Mouse (Mus musculus) MEL (cell line): Measurements from ENCODE around the gene 1700093K21Rik. TPM values are rescaled to one million over a fixed set of nuclear protein-coding genes. Genes with fewer than 3 reads are reported as not detected.
"Not testable (repeated sequence)": the region's sequence is repeated elsewhere in the genome, so short reads cannot be mapped to it uniquely, and the experiment has no call there.

Source experiments
- DNase-seq: peaks from one replicate; pipeline ENCODE4 v3.0.0; 2011; ENCODE audit warnings: low read depth, low spot score
- H3K27ac ChIP-seq: 2 replicates; pipeline ENCODE4 v1.5.1; 2012; ENCODE audit warnings: low read depth, mild to moderate bottlenecking, control low read depth, low read length, moderate library complexity; ENCODE audit not compliant: control insufficient read depth
- H3K27me3 ChIP-seq, 2 experiments: fragments of 150-350 bp in 1 of 2; sonication (generic) in 1 of 2; 2 replicates each; pipeline ENCODE4 v1.6.1; 2012; ENCODE audit warnings: low read length in 2 of 2, mild to moderate bottlenecking in 2 of 2, improper control_type of control experiment in 1 of 2, moderate library complexity in 1 of 2; ENCODE audit not compliant: insufficient read depth in 2 of 2, control insufficient read depth in 1 of 2
- H3K36me3 ChIP-seq, 2 experiments: 2 replicates each; pipeline ENCODE4 v1.6.1; 2012 to 2014; ENCODE audit warnings: low read length in 2 of 2, improper control_type of control experiment in 1 of 2, inconsistent platforms in 1 of 2, mild to moderate bottlenecking in 1 of 2; ENCODE audit not compliant: insufficient read depth in 2 of 2, control insufficient read depth in 1 of 2
- H3K4me1 ChIP-seq, 2 experiments: fragments of 150-350 bp in 1 of 2; sonication (generic) in 1 of 2; 2 replicates each; pipeline ENCODE4 v1.6.1; 2012; ENCODE audit warnings: low read length in 2 of 2, improper control_type of control experiment in 1 of 2, mild to moderate bottlenecking in 1 of 2; ENCODE audit not compliant: insufficient read depth in 2 of 2, control insufficient read depth in 1 of 2
- H3K4me3 ChIP-seq, 2 experiments: fragments of 150-350 bp in 1 of 2; sonication (generic) in 1 of 2; 2 replicates each; pipeline ENCODE4 v1.5.1; 2012; ENCODE audit warnings: low read depth in 2 of 2, low read length in 2 of 2, mild to moderate bottlenecking in 2 of 2, moderate library complexity in 2 of 2, control low read depth in 1 of 2, improper control_type of control experiment in 1 of 2; ENCODE audit not compliant: control insufficient read depth in 1 of 2, insufficient read depth in 1 of 2
- H3K79me2 ChIP-seq: 2 replicates; pipeline ENCODE4 v1.6.1; 2012; ENCODE audit warnings: mild to moderate bottlenecking, low read length, moderate library complexity; ENCODE audit not compliant: control insufficient read depth, poor library complexity, insufficient read depth
- H3K9ac ChIP-seq: 2 replicates; pipeline ENCODE4 v1.6.1; 2012; ENCODE audit warnings: low read depth, mild to moderate bottlenecking, control low read depth, low read length, moderate library complexity; ENCODE audit not compliant: control insufficient read depth, poor library complexity, severe bottlenecking
- H3K9me3 ChIP-seq: fragments of 150-350 bp; sonication (generic); replicated peaks from 2 replicates; pipeline ENCODE4 v1.6.1; 2012; ENCODE audit warnings: mild to moderate bottlenecking, low read length, improper control_type of control experiment, moderate library complexity; ENCODE audit not compliant: insufficient read depth
- BHLHE40 ChIP-seq: IDR thresholded peaks from 2 replicates; pipeline ENCODE4 v1.6.1; 2012; ENCODE audit warnings: low read depth, mild to moderate bottlenecking, inconsistent platforms, low read length, improper control_type of control experiment, borderline replicate concordance
- CHD1 ChIP-seq: IDR thresholded peaks from 2 replicates; pipeline ENCODE4 v1.6.1; 2012; ENCODE audit warnings: low read depth, mild to moderate bottlenecking, inconsistent platforms, low read length, improper control_type of control experiment
- CHD2 ChIP-seq: IDR thresholded peaks from 2 replicates; pipeline ENCODE4 v1.6.1; 2011; ENCODE audit warnings: low read length, improper control_type of control experiment
- E2F4 ChIP-seq: IDR thresholded peaks from 2 replicates; pipeline ENCODE4 v1.6.1; 2011; ENCODE audit warnings: low read depth, low read length, improper control_type of control experiment, borderline replicate concordance
- EP300 ChIP-seq, 2 experiments: IDR thresholded peaks; 2 replicates each; pipeline ENCODE4 v1.6.1; 2011; ENCODE audit warnings: improper control_type of control experiment in 2 of 2, low read length in 2 of 2, low read depth in 1 of 2, mild to moderate bottlenecking in 1 of 2
- GABPA ChIP-seq: IDR thresholded peaks from 2 replicates; pipeline ENCODE4 v1.6.1; 2012; ENCODE audit warnings: low read depth, mild to moderate bottlenecking, inconsistent platforms, low read length, improper control_type of control experiment, moderate library complexity
- HCFC1 ChIP-seq: IDR thresholded peaks from 2 replicates; pipeline ENCODE4 v1.6.1; 2012; ENCODE audit warnings: low read depth, mild to moderate bottlenecking, inconsistent platforms, low read length, improper control_type of control experiment, moderate library complexity
- JUND ChIP-seq: IDR thresholded peaks from 2 replicates; pipeline ENCODE4 v1.6.1; 2011; ENCODE audit warnings: low read depth, mild to moderate bottlenecking, improper control_type of control experiment, low read length
- KAT2A ChIP-seq: conservative IDR thresholded peaks from 2 replicates; pipeline ENCODE4 v1.6.1; 2012; ENCODE audit warnings: low read depth, low read length, improper control_type of control experiment, inconsistent platforms
- MEF2A ChIP-seq: IDR thresholded peaks from 2 replicates; pipeline ENCODE4 v1.6.1; 2014; ENCODE audit warnings: low read depth, mild to moderate bottlenecking, inconsistent platforms, low read length, improper control_type of control experiment; ENCODE audit not compliant: poor library complexity, insufficient replicate concordance, severe bottlenecking; ENCODE audit errors: extremely low read depth
- MXI1 ChIP-seq: IDR thresholded peaks from 2 replicates; pipeline ENCODE4 v1.6.1; 2011; ENCODE audit warnings: mild to moderate bottlenecking, low read depth, low read length, improper control_type of control experiment
- MYC ChIP-seq: IDR thresholded peaks from 2 replicates; pipeline ENCODE4 v1.6.1; 2011; ENCODE audit warnings: low read depth, mild to moderate bottlenecking, low read length, improper control_type of control experiment, moderate library complexity
- NELFE ChIP-seq: IDR thresholded peaks from 2 replicates; pipeline ENCODE4 v1.6.1; 2011; ENCODE audit warnings: low read depth, low read length, improper control_type of control experiment
- RAD21 ChIP-seq: IDR thresholded peaks from 2 replicates; pipeline ENCODE4 v1.6.1; 2011; ENCODE audit warnings: mild to moderate bottlenecking, low read depth, low read length, improper control_type of control experiment
- UBTF ChIP-seq: IDR thresholded peaks from 2 replicates; pipeline ENCODE4 v1.6.1; 2012; ENCODE audit warnings: low read depth, mild to moderate bottlenecking, inconsistent platforms, low read length, improper control_type of control experiment, moderate library complexity, borderline replicate concordance; ENCODE audit not compliant: insufficient read depth
- USF1 ChIP-seq: IDR thresholded peaks from 2 replicates; pipeline ENCODE4 v1.6.1; 2014; ENCODE audit warnings: low read depth, mild to moderate bottlenecking, inconsistent platforms, low read length, improper control_type of control experiment, moderate library complexity
- ZC3H11A ChIP-seq: IDR thresholded peaks from 2 replicates; pipeline ENCODE4 v1.6.1; 2012; ENCODE audit warnings: low read depth, mild to moderate bottlenecking, inconsistent platforms, low read length, improper control_type of control experiment
- ZKSCAN1 ChIP-seq: IDR thresholded peaks from 2 replicates; pipeline ENCODE4 v1.6.1; 2012; ENCODE audit warnings: low read depth, mild to moderate bottlenecking, inconsistent platforms, low read length, improper control_type of control experiment, moderate library complexity
- ZMIZ1 ChIP-seq: IDR thresholded peaks from 2 replicates; pipeline ENCODE4 v1.6.1; 2012; ENCODE audit warnings: low read depth, mild to moderate bottlenecking, inconsistent platforms, low read length, improper control_type of control experiment, moderate library complexity
- polyA plus RNA-seq, 2 experiments: library from polyadenylated mRNA; stranded (reverse) in 1 of 2; unstranded in 1 of 2; fragments of >175 nt in 1 of 2; fragments of >200 nt in 1 of 2; gene quantifications; 2 replicates each; pipeline versions ENCODE4 v1.2.1 to v1.2.4; 2012; ENCODE audit warnings: low replicate concordance in 2 of 2, low read depth in 1 of 2; ENCODE audit not compliant: insufficient read length in 2 of 2, insufficient read depth in 1 of 2, missing spikeins in 1 of 2
- total RNA-seq: library from RNA; depleted of rRNA; stranded (reverse); fragments of 300-350 nt; gene quantifications from 2 replicates; pipeline ENCODE4 v1.2.3, GENCODE M21; 2012

The 1700093K21Rik gene
- total and polyA plus RNA-seq, 3 experiments, result not detected

DNA sequence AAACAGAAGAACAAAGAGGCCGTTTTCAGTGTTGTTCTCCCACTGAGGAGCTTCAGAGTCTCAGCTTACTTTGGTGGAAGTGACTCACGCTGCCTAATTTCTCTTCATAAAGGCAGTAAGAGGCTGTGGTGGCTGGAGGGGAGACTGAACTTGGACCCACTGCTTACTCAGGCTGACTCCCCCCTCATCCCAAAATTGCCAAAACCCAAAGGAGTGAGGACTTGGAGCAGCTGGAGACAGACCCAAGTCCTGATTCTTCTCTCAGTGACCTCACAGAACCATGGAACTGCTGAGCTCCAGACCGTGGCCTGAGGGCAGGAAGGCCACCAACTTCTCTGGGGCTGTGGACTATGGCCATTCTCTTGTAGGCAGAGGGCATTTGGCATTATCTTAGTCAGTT is 2.0 kb downstream of the 1700093K21Rik start (continued):
- TF ChIP-seq CHD1, result no peak
- TF ChIP-seq MYC, result no peak
- TF ChIP-seq, all 39 proteins: peak for 0

DNA sequence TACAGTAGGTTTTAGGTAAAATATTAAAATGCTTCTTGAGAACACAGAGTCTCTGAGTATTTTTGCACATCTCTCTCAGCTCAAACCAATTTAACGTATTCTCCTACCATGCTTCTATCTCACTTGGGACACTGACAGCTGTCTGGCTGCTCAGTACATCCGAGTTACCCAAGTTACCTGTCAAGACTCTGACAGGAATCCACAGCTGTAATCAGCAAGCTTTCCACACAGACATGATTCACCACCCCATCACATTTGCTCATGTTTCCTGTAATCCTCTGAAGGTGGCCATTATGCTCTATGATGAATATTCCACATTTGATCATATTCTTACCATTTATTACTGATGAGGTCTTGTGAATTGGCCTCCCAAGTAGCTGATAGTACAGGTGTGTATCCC is 5.6 kb downstream of the 1700093K21Rik start:
- no peaks in the 10 kb centered on the region for H3K27me3 ChIP-seq
- no peaks in the 10 kb centered on the region for H3K9me3 ChIP-seq
- no peaks in the 10 kb centered on the region for H3K79me2 ChIP-seq
- DNase-seq, result no peak
- no peak overlapping the region for H3K9ac ChIP-seq
- no peak overlapping the region for H3K4me3 ChIP-seq
- H3K4me1 ChIP-seq, result no peaks in the 10 kb centered on the region
- H3K36me3 ChIP-seq, result no peaks in the 10 kb centered on the region
- no peak for TF ChIP-seq USF1
- no peak for TF ChIP-seq JUND
- no peak for TF ChIP-seq CHD1
- TF ChIP-seq MXI1, result no peak
- no peak for TF ChIP-seq BHLHE40
- no peak for TF ChIP-seq ZC3H11A
- no peak for TF ChIP-seq E2F4
- no peak for TF ChIP-seq UBTF
- TF ChIP-seq GABPA, result no peak
- no peak for TF ChIP-seq RAD21
- no peak for TF ChIP-seq HCFC1
- no peak for TF ChIP-seq NELFE
- no peak for TF ChIP-seq EP300 (IDR thresholded peaks at IDR 0.05; ENCODE audit: low read depth in 1 of 2, low read length in 2 of 2)
- TF ChIP-seq KAT2A, result no peak
- no peak for TF ChIP-seq CHD2
- no peak for TF ChIP-seq ZMIZ1
- TF ChIP-seq MEF2A, result no peak
- no peak for TF ChIP-seq ZKSCAN1
- TF ChIP-seq, all 39 proteins: peak for 0
- no peak overlapping the region for H3K27ac ChIP-seq

- H3K27me3 ChIP-seq, H3K9ac ChIP-seq, H3K79me2 ChIP-seq: not testable (repeated sequence)
Measured at GRCm38 (mm10) chr11:23514785-23515184, 6.2 kb downstream of the 1700093K21Rik start.

GRCm38 (mm10) chr11:23504801-23505200 is 16.2 kb downstream of the 1700093K21Rik start:
- H3K9me3 ChIP-seq, H3K27me3 ChIP-seq, H3K4me1 ChIP-seq, H3K27ac ChIP-seq, H3K79me2 ChIP-seq, H3K36me3 ChIP-seq, DNase-seq, H3K9ac ChIP-seq, H3K4me3 ChIP-seq: not testable (repeated sequence)

More at GRCm38 (mm10) chr11:23514785-23515184, 6.2 kb downstream of the 1700093K21Rik start:
- not testable (repeated sequence) for H3K27ac ChIP-seq, H3K9me3 ChIP-seq, DNase-seq, H3K4me1 ChIP-seq, H3K4me3 ChIP-seq, H3K36me3 ChIP-seq
